Mouse (Mus musculus) small intestine, adult 2 months (tissue): ENCODE measurements around the gene Cacng7.

ENCODE experiments used
- CTCF ChIP-seq: fragments of 200-500 bp; IDR thresholded peaks from 2 replicates; pipeline ENCODE4 v1.5.1; 2012; ENCODE audit warnings: low read depth, mild to moderate bottlenecking, control low read depth, inconsistent platforms, low read length, moderate library complexity, mixed read lengths; ENCODE audit not compliant: insufficient replicate concordance, insufficient read length; ENCODE audit errors: extremely low read depth
- POLR2A ChIP-seq: fragments of 200-500 bp; IDR thresholded peaks from 2 replicates; pipeline ENCODE4 v1.6.1; 2012; ENCODE audit warnings: low read depth, mild to moderate bottlenecking, control low read depth, inconsistent platforms, low read length, moderate library complexity

- TF ChIP-seq CTCF, result no peak
- TF ChIP-seq POLR2A, result no peak
These were observed 82.6 kb downstream of the Cacng7 start for GRCm38 (mm10) chr7:3415378-3415777.
